Mouse (Mus musculus) cerebellum, adult 2 months (tissue): ENCODE measurements at regions not wholly inside any gene's neighbourhood (a gene's known extent, or its start where the extent isn't known, plus 50 kb on each side); places are given as distances from the start of the nearest gene placed in this dataset.

Source experiments
- DNase-seq, 2 experiments: peaks; one replicate each; pipeline ENCODE4 v3.0.0; 2021
- H3K27ac ChIP-seq: fragments of 200-500 bp; 2 replicates; pipeline ENCODE4 v1.5.1; 2012; ENCODE audit warnings: low read length, control low read depth, inconsistent platforms; ENCODE audit not compliant: insufficient read depth
- H3K27me3 ChIP-seq: fragments of 200-500 bp; 2 replicates; pipeline ENCODE4 v1.6.1; 2012; ENCODE audit warnings: inconsistent platforms, mild to moderate bottlenecking, low read length, moderate library complexity; ENCODE audit not compliant: control insufficient read depth, insufficient read depth
- H3K4me1 ChIP-seq: fragments of 200-500 bp; 2 replicates; pipeline ENCODE4 v1.6.1; 2011; ENCODE audit warnings: low read length; ENCODE audit not compliant: control insufficient read depth, insufficient read depth
- H3K4me3 ChIP-seq: fragments of 200-500 bp; replicated peaks from 2 replicates; pipeline ENCODE3; 2011; ENCODE audit warnings: mild to moderate bottlenecking, low read depth, low read length, control low read depth; ENCODE audit not compliant: insufficient read depth
- CTCF ChIP-seq: fragments of 200-500 bp; IDR thresholded peaks from 2 replicates; pipeline ENCODE4 v1.5.1; 2011; ENCODE audit warnings: low read depth, mild to moderate bottlenecking, control low read depth, low read length, moderate library complexity, borderline replicate concordance; ENCODE audit not compliant: insufficient read depth
- POLR2A ChIP-seq: fragments of 200-500 bp; IDR thresholded peaks from 2 replicates; pipeline ENCODE4 v1.6.1; 2011; ENCODE audit warnings: low read length, control low read depth, borderline replicate concordance; ENCODE audit not compliant: insufficient read depth
- WGBS: fragments of 180-500 bp; shearing (Covaris S2); methylation state at CpG from one replicate; pipeline ENCODE4 v1.1.7; 2018; 5-methylcytosine and 5-hydroxymethylcytosine counted together

DNA sequence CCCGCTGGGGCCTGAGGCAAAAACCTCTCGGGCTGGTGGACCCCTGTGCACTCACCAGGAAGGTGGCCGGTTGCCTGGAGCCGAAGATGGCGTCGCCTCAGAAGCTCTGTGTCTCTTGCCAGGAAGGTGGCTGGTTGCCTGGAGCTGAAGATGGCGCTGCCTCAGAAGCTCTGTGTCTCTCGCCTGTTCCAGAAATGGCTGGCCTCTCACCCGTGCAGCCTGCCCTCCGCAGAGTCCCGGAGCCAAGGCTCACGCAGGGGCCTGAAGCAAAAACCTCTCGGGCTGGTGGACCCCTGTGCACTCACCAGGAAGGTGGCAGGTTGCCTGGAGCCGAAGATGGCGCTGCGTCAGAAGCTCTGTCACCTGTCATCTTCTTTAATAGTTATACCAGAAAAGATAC lies 408.4 kb upstream of the Zfp804a start:
- Histone ChIP-seq H3K27me3 (no peaks in the 10 kb centered on the region), H3K4me1 (no peaks in the 10 kb centered on the region), H3K27ac (no peak overlapping the region), H3K4me3 (no peak overlapping the region)
- DNase-seq, result peak; percentile 55 to 72
- 20% methylated on average over 16 of the region's 16 CpGs for WGBS
- TF ChIP-seq CTCF, result no peak
- TF ChIP-seq POLR2A, result no peak
